Mouse (Mus musculus): ENCODE data around the gene Rhoj.
"Not testable (repeated sequence)": the region's sequence is repeated elsewhere in the genome, so short reads cannot be mapped to it uniquely, and the experiment has no call there.

Gene Rhoj

DNA sequence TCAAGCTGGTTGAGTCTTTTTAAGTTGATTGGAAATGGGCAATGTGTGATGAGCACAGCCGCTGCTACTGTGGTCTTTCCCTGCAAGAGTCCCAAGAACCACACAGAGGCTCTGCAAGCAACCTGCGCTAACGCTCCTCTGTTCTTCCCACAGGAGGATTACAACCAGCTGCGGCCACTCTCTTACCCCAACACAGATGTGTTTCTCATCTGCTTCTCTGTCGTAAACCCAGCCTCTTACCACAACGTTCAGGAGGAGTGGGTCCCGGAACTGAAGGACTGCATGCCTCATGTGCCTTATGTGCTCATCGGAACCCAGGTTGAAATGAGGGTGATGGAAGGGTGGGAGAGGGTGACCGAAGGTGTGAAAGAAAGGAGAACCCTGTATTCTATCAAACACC is 83.4 kb downstream of the Rhoj start:
- DNase-seq (ENCODE audit: low read depth, low spot score), result no peak

DNA sequence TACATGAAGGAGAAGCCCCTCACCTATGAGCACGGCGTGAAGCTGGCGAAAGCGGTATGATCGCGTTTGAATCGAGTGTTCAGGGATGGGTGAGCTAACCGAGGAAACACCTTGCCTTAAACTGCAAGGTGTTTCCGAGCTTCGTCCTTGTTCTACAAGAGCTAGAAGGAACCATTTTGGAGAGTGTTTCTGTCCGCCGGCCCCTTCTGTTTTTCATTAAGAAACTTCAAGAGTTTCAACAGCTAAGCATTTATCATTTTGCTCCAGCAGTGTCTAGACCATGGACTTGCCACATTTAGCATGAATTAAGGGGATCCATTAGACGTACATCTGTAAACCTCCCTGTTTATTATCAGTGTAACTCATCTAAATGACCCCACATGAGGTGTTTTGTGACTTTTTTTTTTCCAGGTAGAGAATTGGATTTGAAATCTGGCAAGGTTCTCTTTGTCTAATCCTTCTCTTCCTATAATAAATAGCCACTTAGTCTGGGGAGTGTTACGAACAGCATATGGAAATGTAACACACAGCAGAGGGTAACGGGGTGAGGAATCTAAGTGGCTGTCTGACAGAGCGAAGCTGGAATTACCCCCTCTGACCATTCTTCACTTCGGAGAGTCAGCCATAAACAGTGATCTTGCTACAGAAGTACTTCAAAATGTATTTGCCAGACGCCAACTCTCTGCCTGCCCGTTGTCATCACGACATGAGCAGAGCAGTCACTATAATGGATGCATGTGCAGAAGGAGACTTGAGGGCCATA is 86.1 kb downstream of the Rhoj start:
- no peak for DNase-seq (ENCODE audit: low read depth, low spot score)

DNA sequence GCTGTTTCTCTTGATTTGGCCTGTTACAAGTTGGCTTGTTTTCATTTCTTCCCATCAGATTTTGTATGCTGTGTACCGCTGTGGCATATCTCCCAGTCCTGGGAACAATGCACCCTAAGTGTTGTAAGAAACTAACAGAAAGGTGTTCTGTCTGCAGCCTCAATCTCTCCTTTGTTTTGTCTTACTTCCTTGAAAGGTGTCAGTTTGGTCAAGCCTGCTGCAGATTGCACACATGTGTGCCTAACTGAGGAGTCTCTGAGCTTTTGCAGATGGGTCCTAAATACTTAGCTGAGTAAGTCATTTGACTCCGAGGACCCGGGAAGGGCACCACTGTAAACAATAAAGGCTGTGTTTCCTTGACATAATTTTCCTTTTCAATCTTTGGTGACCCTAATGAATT is 88.5 kb downstream of the Rhoj start:
- DNase-seq (ENCODE audit: low read depth, low spot score), result no peak

DNA sequence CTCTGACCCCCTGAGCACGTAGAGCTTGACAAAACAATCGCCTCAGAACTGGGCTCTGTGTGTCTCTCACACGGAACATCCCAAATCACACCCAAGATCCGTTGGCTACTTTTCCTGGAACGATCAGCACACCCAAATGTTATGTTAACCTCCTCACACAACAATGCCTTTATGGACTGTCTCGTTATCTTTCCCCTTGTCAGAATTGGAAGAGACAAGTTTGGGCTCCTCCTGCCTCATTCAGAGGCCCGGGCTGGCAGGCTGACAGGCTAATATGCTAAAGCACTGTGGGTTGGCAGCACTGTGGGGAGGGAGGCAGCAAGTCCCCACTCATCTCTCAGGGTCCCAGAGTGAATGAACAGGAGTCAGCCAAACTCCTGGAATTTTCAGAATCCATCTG is 89.0 kb downstream of the Rhoj start:
- no peak for DNase-seq (ENCODE audit: low read depth, low spot score)

GRCm38 (mm10) chr12:75412964-75413363 is 104.8 kb downstream of the Rhoj start:
- DNase-seq (ENCODE audit: low read depth, low spot score), result peak; percentile 27

DNA sequence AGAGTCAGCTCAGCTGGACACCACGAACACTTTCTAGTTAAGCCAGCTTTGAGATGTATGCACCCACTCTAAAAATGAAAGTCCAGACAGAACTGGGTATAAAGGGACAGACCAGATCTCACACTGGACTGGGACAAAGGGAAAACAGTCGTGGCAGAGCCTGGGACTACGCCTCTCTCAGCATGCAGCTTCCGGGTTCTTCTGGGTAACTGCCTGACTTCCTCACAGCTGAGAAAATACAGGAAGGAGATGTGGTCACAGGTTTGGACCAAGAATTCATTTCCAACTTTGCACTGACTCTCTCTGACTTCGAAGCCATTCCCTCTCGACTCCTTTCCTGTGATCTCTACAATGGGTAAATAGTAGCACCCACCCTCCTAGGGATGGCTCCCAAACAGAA is 106.9 kb downstream of the Rhoj start:
- DNase-seq (ENCODE audit: low read depth, low spot score), result no peak

DNA sequence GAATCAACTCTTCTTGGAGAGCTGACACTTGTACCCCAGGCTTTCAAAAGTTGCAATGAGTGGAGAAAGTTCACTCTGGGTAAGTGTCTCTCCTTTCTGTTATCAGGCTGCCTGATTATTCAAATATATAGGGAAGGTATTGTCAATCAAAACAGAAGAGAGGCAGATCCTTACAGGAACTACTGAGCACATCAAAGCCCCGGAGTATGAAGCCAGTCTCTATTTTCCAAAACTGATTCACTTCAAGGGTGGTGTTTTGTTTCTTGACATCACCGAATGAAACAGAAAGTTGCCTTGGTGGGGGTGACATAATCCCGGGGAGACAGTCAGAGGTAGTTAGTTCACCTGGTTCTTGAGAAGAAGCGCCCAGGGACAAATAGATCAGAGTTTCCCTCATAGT is 108.6 kb downstream of the Rhoj start, which contains the start of gene Gphb5:
Gene Gphb5, minus strand, starts transcription at position 101 of the 400 bp plus-strand sequence.
- no peak for DNase-seq (ENCODE audit: low read depth, low spot score)

- DNase-seq (ENCODE audit: low read depth, low spot score), result no peak
Observed at GRCm38 (mm10) chr12:75424359-75424758, 116.2 kb downstream of the Rhoj start.

GRCm38 (mm10) chr12:75424817-75425216 is 116.7 kb downstream of the Rhoj start:
- no peak for DNase-seq (ENCODE audit: low read depth, low spot score)

DNA sequence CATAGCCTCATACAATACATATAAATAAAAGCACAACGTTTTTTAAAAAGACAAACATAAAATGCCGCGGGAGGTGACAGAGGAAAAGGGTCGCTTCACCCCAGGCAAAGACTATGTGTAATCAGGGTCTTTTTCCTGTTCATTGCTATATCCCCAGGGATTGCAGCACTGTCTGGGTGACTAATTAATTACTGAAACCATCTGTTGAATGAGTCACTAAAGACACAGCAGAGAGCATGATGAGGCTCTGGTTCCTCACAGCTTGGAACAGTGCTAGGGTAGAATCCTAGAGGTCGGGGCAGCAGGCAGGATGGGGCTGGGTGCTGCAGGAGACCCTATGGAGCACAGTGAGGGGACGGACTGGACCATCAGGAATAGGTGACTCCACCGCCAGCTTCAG is 117.8 kb downstream of the Rhoj start:
- DNase-seq (ENCODE audit: low read depth, low spot score), result no peak

- no peak for DNase-seq (ENCODE audit: low read depth, low spot score)
Observed at GRCm38 (mm10) chr12:75428719-75429118, 120.6 kb downstream of the Rhoj start.

DNA sequence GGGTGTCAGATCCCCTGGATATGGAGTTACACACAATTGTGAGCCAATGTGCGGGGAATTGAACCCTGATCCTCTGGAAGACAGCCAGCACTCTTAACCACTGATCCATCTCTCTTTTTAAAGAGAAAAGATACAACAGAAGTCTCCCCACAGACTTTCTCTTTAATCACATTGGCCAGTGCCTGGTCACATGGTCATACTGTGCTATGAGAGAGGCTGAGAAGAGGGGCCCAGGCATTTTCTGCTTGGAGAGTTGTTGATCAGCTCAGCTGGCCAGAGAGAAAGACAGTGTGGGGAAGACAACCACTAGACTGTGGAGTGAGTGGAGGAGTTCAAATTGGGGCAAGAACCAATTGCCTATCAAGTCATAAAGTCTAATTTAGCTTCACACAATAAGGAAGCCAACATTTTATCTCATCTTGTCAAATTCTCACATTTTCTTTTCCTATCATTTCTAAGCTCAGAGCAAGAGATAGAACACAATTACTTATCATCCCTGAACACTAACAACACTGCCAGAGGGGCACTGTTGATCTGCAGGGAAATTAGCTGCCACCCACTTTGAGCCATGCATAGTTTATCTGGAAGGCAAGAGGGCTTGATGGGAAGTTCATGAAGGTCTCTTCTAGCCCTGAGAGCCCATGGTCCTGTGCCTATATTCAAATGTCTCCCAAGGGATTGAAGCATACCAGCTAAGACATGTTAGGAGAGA is 121.7 kb downstream of the Rhoj start:
- no peak for DNase-seq (ENCODE audit: low read depth, low spot score)

DNA sequence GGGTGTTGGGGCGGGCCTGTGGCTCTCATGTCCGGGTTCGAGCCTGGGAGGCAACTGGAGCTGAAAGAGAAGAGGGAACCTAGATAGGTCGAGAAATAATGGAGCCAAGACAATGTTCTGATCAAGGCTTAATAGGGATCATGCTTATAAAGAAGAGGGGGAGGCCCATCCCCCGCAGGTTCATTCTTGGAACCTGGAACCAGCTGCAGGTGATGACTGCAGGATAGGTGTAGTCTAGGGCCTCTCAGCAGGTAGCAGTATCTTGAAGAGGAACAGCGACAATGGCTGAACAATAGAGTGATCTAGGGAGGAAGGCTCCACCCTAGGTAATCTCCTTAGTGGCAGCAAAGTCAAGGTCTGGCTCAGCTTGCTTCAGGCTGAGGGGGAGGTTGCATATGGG is 124.3 kb downstream of the Rhoj start:
- not testable (repeated sequence) for DNase-seq (ENCODE audit: low read depth, low spot score)

DNA sequence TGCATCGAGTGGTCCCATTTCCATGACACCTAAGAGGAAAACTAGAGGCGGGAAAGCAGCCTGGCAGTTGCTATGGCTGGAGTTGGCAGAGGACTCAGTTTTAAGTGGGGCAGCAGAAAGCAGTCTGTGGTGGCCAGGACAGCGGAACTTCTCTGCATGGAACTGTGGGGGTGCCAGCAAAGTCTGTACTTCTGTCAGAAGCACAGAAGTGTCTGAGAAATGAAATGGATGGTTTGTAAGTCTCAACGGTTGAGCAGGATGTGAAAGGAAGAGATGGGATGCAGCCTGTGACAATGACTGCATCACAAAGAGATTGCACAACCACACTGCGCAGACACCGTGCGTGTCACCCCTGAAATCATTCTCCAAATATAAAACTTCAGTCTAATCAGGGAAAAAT is 138.1 kb downstream of the Rhoj start:
- DNase-seq (ENCODE audit: low read depth, low spot score), result no peak

DNA sequence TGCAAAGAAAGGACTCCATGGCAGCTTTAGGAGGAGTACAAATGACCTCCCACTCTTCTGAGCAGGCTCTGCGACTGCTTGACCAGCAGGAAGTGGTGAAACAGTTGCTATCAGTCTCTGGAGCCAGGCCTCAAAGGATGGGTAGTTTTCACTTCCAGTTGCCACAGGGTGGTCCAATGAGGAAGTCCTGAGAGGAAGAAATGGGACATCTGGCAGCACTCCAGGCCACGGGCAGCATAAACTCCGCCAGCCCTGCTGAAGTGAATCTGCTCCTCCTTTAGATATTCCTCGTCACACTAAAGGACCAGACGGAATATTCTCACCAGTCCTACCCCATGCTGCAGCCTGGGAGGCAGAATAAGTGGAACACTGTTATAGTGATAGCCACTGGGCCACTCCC is 140.8 kb downstream of the Rhoj start:
- no peak for DNase-seq (ENCODE audit: low read depth, low spot score)

- peak; percentile 74 for DNase-seq (ENCODE audit: low read depth, low spot score)
Observed at GRCm38 (mm10) chr12:75449475-75449966, 141.4 kb downstream of the Rhoj start.

GRCm38 (mm10) chr12:75450011-75450410 is 141.9 kb downstream of the Rhoj start:
- peak; percentile 75 for DNase-seq (ENCODE audit: low read depth, low spot score)

GRCm38 (mm10) chr12:75450592-75450991 is 142.5 kb downstream of the Rhoj start:
- DNase-seq (ENCODE audit: low read depth, low spot score), result no peak
